Mouse (Mus musculus) ovary, adult 18-20 months (tissue): ENCODE measurements around the gene Btd.

ENCODE experiments used
- DNase-seq: peaks from one replicate; pipeline ENCODE4 v3.0.0; 2022; ENCODE audit warnings: low spot score, mixed read lengths

The Btd gene

DNA sequence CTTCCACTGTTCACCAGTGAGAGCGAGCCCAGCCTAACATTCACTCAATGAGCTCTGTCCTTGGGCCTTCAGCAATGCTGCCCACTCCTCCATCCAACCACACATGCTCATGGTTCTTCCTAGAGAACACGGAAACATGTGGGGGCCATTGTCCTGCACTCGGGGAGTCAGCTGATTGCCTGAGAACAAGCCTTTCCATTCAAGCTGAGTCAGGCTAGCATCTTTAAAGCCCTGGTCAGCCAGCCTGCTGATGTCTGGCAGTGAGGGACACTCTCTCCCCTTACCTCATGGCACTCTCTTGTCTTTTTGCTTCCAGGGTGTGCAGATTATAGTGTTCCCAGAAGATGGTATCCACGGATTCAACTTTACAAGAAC is 24.7 kb downstream of the Btd start:
- DNase-seq, result no peak

DNA sequence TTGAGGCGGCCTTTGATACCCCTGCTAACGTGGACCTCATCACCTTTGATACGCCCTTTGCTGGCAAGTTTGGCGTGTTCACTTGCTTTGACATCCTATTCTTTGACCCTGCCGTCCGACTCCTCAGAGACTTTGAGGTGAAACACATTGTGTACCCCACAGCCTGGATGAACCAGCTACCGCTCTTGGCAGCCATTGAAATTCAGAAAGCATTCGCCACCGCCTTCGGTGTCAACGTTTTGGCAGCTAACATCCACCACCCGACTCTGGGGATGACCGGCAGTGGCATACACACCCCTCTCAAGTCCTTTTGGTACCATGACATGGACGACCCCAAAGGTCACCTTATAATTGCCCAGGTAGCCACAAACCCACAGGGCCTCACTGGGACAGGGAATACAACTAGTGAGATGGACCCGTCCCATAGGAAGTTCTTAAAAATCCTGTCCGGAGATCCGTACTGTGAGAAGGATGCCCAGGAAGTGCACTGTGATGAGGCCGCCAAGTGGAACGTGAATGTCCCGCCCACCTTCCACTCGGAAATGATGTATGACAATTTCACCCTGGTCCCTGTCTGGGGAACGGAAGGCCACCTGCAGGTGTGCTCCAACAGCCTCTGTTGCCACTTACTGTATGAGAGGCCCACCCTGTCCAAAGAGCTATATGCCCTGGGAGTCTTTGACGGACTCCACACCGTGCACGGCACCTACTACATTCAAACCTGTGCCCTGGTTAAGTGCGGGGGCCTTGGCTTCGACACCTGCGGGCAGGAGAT is 26.3 kb downstream of the Btd start:
- no peak for DNase-seq

DNA sequence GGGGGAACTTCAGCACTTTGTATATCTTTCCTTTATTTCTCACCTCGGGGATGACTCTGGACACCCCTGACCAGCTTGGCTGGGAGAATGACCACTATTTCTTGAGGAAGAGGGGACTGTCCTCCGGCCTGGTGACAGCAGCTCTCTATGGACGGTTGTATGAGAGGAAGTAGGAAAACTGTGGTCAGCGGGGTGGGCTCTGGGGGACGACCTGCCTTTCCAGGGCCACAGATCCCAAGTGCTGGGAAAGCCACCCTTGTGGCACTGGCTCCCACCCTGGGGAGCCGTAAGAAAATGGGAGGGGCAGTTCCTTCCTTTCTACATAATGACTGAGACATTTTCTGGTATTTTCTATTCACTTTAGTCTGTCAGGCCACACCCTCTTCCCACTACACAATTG is 26.9 kb downstream of the Btd start:
- DNase-seq, result no peak

DNA sequence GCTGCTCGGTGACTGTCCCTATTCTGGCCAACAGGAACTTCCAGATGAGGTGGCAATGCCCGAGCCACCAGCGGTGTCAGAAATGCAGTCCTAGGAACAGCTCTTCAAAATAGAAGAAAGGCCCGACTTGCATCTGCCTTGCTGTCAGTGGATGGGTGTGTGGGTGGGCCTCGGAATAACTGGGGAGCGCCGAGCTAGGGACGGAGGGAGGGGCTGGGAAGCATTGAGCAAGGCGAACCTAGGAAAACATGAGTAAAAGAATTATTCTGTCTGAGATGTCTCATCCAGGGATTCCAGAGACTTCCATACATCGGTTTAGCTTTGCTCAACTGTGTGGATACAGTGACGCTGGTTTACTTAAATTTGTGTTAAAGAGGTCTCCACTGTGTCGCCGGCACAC is 27.5 kb downstream of the Btd start:
- DNase-seq, result no peak

DNA sequence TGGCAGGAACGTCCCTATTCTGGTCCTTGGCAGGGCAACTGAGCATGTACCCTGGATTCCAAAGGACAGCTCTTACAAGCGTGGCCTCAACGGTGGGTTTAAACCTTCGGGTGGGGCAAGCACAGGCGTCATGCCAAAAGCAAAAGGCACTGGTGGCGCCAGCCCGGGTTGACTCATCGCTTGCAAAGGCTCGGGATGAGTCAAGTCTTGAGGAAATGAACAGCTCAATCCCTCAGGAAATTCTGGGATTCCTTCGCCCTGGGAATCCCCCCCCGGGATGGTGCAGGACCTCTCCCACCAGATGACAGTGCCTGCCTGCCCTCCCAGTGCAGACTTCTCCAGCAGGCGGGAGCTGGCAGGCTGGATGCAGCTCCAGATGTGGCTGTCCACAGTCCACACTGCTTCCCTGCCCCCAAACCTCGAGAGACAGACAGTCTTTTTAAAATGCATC is 28.4 kb downstream of the Btd start:
- peak; percentile 58 for DNase-seq

DNA sequence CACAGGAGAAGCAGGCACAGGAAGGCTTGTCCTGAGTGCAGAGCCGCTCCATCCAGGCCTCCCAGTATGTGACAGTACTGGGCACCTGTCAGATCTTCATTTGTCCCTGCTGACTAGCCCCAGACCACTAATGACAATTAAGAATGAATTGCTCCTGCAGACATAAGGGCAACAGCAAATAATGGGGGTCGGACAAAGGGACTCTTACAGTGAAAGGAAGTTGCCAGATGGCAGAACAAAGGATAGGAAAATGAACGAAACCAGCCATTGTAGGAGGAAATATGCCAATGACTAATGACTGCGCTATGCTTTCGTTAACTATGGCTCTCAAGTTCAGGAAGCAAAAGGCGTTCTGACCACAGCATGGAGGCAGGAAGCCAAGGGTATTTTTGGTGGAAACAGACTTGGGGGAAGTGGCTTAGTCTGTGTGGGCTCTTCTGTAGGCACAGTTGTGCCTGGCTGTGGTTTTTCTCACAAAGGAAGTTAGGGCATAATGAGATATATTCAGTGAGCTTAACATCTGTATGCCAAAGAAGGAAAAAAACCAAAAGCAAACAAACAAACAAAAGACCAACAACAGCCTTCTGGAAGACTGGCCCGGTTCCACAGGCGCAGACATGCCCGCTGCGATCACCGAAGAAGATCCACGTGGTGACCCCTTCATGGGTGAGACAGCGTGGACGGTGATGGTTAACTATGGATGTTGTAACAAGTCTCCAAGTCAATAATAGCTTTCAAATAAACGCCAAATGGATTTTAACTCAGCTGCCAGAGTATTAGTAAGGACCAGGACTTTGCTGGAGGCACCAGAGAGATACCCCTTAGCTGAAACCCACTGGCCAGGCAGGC is 29.0 kb downstream of the Btd start:
- no peak for DNase-seq

DNA sequence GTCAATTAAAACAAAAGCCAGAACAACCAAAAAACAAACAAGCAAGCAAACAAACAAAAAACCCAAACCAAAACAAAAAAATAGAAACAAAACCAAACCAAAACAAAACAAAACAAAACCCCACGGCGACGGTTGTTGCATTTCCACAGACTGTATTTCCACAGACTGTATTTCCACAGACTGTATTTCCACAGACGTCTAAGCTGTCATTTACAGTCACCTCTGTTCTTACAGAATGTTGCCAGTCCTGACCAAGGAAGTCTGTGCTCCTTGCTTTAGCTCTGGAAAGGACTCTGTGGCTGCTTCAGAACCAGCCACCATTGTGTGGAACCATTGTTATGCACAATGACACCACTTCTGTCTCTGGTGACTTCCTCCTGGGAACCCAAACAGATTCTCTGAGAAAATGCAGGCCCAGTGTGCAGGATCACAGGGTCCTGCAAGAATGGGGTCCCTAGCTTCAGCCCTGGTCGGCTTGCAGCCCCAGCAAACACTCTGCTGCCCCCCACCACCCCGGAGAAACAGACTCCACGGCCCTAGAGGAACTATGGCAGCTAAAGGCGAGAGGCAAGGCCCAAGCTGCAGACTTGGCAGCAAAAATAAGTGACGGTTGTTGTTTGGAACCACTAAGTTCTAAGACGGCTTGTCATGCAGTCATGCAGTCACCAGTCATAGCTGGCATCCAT is 30.9 kb downstream of the Btd start:
- DNase-seq, result no peak

DNA sequence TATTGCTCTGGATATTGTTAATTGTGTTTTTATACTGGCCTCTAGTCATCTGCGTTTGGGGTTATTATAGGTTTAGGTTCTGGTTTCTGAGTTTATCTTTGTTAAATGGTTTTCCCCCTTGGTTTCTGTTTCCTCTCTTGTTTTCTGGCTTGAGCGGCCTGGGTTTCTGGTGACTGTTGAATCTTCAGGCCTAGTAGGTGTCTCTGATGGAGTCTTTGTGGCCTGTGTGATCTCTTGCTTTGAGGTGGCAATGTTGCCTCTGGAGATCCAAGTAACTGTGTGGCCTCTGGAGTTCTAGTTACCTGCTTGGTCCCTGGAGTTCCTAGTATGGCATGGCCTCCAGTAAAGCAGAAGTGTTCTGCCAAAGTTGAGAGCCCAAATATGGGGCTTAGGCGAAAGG is 39.8 kb downstream of the Btd start:
- no peak for DNase-seq

DNA sequence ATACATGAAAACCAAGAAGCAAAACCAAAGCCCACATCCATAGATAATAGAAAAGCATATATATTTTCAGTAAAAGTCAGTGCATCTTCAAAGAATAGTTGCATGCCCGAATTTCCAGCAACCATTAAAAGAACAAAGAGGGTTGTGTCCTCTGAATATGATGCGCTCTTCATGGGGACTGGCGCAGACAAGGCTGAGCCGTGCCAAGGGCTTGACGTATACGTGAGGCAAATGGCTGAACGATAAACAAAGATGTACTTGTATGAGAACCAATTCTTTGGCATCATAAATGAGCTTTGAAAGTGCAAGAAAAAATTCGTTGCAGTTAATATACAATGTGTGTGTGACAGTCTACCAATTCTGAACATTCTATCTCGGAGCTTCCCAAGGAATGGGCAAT is 40.5 kb downstream of the Btd start:
- DNase-seq, result no peak

DNA sequence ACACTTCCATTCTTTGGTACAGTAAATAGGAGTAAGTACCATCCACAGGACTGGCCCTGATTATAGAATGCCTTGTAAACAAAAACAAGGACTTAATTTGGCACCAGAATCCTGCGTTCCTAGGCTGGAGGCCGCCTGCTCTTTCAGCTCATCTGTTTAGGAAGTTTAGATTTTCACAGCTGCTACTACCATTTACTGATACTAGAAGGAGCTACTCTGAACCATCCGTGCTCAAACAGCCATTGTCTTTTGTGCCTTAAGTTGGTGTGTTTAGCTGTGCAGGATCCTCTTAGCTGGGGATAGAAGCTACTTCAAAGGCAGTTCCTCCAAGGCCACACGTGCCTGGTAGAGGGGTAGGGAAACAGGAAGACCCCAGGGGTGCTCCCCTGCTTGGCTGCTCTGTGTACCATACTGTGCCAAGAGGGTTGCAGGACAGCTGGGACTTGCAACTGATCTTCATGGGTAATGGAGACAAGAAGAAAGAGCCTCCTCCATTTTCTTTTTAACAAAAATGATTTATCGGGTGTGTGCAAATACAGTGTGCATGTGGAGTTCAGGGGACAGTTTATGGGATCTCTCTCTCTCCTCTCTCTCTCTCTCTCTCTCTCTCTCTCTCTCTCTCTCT is 41.2 kb downstream of the Btd start:
- no peak for DNase-seq

DNA sequence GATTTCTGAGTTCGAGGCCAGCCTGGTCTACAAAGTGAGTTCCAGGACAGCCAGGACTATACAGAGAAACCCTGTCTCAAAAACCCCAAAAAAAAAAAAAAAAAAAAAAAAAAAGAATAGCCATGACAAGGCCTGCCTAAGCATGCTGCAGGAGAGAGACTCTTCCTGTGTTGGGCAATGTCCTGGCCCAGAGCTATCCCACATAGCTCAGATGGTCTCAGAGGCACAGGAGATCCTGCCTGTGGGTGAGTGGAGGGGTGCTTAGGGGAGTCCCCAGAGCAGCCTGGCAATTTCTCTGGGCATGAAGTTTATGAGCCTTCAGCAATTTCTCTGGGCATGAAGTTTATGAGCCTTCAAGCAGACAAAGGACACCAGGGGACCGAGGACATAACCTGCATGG is 42.8 kb downstream of the Btd start:
- no peak for DNase-seq

DNA sequence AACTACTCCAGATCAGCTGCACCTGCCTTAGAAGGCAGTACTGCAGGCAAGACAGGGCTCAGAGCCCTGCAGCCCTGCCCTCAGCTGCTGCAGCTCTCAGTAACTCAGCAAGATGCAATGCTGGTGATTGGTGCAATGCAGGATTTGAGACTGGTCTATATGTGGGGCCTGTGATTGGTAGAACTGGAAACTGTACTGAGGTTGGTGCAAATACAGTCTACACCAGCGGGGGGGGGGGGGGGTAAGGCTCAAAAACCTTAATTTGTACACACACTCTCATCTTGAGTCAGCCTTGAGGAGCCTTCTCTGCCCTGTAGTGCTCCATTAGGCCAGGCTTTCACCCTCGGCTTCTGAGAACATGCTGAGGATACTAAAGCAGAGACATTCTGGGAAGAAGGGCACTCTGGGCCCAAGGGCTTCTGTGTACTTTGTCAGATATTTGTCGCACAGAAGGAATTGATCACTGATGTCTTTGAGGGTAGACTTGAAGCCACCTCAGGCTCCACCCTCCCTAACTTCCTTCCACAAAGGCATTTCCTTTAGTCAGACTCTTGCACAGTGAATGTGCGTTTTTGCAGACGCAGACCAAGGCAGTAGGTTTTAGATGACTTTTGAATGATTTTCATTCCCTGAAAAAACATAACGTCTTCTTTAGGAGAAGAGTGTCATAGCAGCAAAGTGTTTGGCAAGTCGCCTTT is 43.7 kb downstream of the Btd start:
- no peak for DNase-seq

DNA sequence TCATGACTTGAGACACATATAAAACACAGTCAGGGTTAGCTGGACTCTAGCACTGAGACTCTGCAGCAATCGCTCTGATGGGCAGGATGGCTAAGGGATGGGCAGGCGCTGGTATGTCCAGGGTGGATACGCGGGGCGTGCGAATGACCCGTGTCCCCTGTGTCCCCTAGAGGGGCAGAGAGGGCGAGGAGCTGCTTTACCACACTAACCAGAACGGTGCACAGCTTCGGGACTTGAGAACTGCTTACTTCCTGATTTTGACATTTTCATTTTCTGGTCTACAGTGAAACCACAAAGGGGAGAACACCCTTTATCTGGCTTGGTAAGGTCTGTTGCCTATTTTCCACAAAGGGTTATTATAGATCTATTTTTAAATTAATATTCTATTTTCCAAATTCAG is 44.9 kb downstream of the Btd start:
- DNase-seq, result no peak

DNA sequence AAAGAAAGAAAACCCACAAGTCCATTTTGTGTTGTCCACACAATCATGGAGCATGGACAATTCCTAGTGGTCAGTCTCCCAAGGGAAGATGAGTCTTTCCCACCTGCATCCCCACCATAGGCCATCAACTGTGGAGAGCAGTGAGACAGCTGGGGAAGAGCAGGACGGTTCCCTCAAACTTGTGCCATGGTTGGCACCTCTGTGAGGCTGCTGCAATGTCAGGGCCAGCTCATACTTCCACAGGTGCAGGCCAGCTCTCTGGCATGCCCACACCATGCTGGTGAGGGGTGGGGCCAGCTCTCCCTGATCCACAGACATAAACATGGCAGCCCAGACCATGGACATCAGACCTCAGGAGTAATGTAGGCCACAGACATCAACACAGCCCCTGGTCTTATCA is 45.4 kb downstream of the Btd start:
- DNase-seq, result no peak

DNA sequence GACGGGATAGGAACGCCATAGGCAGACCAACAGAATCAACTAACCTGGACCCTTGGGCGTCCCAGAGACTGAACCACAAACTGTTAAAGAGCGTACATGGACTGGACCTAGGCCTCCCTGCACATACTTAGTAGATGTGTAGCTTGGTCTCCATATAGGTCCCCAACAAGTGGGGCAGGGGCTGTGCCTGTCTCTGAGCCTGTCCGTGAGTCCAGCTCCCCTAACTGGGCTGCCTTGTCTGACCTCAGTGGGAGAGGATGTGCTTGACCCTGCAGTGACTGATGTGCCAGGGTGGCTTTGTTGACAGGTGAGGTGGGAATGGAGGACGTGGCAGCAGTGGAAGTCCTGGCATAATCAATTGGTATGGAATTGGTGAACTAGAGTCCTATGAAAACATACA is 51.7 kb downstream of the Btd start:
- no peak for DNase-seq

DNA sequence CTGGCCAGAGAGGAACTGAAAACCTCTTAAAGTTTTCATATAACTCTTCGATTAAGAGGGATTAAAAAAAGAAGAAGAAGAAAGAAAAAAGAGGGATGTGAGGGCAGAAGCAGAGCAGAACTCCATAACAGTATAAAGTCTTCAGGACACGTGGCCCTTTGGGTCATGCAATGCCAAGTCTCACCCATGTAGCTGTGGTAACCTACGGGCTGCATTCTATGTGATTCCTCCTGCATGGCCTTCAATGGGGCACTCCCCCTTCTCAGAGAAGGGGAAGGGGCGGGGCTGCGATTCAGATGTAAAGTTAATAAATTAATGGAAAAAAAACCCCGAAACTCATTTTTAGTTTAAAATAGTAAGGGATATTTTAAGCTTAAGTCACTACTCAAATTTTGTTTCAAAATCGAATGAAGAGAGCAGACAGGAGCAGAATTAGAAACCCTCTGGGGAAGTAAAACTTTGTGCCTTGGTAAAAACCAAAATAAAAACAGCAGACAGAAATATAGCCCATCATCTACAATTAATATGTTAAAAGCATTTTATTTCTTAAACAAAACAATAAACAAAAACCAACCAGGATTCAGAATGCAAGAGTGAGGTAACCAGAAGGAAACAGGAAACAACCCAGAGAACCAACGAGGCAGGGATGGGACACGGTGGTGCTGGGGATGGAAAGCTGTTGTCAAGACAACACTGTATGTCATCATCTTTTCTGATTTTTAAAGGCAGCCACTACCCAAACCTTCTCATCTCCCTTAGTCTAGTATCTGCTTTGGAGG is 55.6 kb downstream of the Btd start:
- no peak for DNase-seq

DNA sequence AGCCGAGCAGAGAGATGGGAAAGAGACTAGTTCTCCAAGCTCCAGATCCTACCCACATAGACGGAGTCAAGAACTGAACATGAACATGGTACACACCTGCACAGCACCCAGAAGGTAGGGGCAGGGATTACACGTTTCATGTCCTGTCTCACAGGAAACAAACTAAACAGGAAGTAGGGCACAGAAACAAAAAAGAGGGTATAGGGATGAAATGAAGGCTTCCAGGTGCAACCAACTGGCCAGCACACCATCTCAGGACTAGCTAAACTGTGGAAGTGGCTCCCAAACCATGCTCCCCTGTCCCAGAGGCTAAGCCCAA is 56.1 kb downstream of the Btd start:
- DNase-seq, result no peak

DNA sequence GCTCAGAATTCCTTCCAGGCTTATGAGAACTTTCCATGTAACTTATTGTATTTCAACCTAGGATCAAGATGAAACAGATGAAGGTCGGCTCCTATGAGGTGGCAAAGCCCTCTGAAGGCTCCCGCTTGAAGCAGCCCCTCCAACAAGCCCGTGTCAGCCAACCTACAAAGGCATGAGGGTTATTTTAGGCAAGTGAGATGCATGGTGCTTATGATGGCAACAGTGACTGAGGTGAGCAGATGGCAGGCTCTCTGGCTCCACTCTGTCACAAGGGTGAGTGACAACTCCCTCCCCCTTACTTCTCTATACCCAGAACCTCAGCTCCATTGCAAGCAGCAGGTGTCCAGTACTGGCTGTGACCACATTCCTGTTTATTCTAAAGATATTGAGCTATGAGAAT is 56.5 kb downstream of the Btd start:
- no peak for DNase-seq

DNA sequence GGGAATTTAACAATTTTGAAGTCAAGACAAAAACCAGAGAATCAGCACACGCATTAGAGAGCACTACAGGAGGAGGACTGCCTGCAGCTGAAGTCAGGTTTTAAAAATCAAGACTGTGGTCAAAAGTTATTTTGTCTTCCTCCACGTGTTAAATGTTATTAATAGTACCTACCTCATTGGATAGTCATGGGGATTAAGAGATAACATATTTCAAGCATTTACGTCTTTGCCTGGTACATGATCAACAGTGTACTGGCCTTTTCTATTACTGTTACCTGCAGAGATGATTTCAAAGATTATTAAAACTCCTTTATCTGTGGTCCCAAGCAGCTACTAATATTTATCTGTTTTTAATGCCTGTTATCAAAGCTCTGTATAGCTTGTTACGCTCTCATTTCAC is 56.9 kb downstream of the Btd start:
- DNase-seq, result no peak

DNA sequence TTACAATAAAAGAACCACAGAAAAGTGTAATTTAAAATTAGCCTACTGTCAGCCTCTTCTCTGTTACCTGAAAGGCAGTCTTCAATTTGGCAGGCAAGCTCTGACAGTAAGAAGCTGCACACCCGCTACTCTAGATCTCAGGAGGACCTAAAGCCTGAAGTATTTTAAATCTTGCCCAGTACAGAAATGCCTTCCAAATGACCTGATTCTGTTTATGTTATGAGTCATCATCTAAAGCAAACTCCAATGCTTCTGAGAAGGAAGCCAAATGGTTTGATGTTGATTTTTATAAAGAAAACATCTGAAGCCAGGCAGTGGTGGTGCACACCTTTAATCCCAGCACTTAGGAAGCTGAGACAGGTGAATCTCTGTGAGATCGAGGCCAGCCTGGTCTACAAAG is 59.5 kb downstream of the Btd start:
- DNase-seq, result no peak

DNA sequence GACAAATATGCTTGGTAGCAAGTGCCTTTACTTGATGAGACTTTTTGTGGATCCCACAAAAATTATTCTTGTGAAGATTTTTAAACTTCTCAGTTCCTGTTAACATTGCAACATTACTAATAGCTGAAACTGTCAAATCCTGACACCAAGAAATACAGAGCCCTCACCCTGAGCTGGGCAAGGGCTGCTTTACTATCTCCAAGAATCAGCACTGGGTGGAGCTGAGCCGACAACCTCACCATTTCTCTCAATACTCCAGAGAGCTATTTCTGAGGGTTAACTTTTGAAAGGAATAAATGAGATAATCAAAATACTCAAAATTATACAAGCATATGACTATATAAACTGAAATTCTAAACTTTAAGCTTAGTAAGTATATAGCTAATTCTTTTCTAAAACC is 68.5 kb downstream of the Btd start:
- DNase-seq, result no peak
